Mouse (Mus musculus): ENCODE data around the gene St5.

Gene St5

DNA sequence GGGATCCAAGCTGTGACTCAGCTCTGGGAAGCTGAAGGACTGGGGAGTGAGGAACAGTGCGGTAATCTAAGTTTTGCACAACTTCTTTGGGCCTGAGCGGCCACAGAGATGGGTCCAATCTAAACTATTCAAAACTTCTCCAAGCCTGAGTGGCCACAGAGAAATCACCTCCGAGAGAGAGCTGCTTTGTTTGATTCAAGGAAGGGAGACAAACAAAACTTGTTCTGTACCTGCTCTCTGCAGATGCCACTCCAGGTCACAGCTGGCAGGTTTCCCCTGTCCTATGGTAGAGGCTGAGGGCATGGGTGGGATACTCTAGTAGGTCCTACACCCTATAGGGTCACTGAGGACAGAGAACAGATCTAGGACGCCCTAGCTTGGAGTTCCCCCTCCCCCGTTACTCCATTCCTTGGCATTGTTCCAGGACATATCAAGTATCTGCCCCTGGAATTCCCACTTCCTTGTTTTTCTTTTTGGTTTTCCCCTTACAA lies 89.8 kb downstream of the St5 start:
- no peak for ATAC-seq (ENCODE audit: insufficient number of reproducible peaks, low FRiP score, low TSS enrichment)

DNA sequence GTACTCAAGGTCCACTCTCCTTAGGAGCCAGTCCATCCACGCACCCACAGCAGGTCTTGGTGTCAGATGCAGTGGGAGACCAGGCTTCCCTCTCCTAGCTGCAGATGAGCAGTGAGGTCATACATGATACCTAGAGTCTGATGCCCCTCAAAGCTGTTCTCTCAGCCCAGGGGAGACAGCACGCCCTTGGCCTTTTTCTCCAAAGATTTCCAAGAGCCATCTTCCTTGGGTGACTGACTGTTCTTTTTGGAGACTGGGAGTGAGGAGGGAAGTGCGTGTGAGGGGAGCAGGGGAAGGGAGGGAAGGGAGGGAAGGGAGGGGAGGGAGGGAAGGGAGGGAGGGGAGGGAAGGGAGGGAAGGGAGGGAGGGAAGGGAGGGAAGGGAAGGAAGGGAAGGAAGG lies 90.4 kb downstream of the St5 start:
- ATAC-seq (ENCODE audit: insufficient number of reproducible peaks, low FRiP score, low TSS enrichment): no peak

DNA sequence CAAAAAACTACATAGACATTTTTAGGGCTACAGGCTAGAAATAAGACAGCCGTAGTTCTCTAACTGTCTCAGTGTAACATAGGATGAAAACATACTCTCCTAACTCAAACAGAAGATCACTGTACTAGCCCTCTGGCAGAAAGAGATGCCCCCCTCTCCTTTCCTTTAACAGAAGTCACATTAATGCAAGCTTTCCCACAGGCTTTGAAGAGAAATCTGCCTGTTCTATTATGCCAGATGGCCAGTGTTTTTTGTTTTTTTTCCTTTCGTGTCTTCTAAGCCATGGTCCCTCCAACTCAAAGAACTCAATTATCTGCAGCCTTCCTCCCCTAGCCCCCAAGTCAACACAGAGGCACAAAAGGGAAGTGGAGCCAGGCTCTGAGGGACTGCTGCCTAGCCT lies 90.9 kb downstream of the St5 start:
- no peak for ATAC-seq (ENCODE audit: insufficient number of reproducible peaks, low FRiP score, low TSS enrichment)

DNA sequence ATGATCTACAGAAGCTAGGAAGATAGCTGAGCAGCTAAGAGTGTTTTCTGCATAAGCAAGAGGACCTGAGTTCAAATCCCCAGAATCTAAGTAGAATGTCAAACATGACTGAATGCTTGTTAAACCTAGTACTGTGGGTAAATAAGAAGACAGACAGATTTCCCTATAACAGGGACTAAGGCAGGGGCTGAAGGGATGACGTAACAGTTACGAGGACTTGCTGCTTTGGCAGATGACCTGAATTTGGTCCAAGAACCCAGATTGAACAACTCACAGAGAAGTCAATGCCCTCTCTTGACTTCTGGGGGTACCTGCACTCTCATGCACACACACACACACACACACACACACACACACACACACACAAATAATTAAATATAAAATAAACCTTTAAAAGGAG lies 93.1 kb downstream of the St5 start:
- ATAC-seq (ENCODE audit: insufficient number of reproducible peaks, low FRiP score, low TSS enrichment): no peak

DNA sequence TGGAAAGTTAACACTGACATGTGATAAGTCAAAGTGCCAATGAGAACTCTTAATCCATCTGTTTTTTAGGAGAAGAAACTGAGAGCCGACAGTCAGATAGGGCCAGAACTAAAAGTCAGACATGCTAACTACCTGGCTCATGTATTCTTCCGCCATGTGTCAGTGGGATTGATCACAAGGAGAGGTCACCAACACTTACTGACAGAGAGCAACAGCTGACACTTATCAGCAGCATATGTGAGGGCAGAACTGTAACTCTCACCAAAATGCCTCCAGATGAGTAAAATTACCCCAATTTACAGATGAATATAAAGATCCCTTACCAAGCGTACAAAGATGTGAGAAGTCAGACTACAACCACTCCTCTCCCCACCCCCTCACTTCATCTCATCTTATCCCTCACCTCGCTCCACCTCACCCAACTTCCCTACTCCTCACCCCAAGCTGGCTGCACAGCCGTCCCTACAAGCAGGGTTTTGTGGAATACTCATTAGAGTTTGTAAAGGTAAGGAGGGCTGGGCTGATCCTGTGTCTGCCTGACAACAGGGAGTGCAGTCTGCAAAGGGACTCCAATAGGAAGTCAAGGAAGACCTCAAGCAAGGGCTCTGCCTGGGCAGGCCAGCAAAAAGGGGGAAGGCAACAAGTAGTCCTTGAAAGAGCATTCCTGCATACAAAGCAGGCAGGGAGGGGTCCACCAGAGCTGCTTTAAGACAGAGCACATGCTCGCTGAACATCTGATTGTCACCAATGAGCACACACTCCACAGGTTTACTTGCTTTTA lies 93.7 kb downstream of the St5 start:
- ATAC-seq (ENCODE audit: insufficient number of reproducible peaks, low FRiP score, low TSS enrichment): no peak

DNA sequence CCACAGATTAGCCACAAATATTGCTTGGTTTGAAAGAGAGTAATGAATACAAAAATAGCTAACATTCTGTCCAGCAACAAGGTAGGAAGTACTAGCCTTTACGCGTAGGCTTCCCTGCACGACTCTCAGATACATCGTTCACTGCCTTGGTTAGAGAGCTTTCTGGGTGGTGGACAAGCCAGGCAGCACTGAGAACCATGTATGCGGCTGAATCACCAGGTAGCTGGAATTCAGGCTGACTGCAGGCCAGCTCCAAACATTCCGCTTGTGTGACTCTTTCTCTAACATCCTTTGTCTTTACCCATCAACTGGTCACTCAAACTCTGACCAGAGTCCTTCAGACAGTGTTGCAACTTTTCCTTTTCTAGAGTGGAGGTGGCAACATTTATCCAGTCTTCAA lies 94.6 kb downstream of the St5 start:
- ATAC-seq (ENCODE audit: insufficient number of reproducible peaks, low FRiP score, low TSS enrichment): no peak

DNA sequence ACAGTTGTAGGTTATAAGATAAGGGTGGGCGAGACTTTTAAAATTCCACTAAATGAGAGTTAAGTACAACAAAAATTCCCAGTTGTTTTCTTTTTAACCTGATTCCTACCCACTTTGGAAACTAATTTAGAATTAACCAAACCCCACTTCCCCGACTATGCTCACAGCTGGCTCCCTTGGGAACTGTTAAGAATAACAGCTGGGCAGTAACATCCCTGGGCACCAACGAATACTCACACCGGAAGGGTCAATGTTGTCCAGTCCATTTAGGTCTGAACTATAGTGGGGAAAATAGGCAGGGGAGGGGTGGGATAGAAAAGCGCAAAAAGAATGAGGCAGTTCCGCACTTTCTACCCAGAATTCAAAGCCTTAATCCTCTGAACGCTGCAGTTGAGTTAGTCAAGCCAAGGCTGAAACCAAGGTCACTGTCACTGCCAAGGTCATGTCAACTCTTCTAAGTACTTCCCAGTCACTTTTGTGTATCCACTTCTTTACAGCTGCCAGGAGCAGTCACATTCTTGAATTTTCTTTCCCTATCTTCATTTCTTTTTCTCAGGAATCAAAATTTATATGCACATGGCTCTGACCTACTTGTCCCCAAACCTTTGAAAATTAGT lies 96.3 kb downstream of the St5 start:
- ATAC-seq (ENCODE audit: insufficient number of reproducible peaks, low FRiP score, low TSS enrichment): no peak

DNA sequence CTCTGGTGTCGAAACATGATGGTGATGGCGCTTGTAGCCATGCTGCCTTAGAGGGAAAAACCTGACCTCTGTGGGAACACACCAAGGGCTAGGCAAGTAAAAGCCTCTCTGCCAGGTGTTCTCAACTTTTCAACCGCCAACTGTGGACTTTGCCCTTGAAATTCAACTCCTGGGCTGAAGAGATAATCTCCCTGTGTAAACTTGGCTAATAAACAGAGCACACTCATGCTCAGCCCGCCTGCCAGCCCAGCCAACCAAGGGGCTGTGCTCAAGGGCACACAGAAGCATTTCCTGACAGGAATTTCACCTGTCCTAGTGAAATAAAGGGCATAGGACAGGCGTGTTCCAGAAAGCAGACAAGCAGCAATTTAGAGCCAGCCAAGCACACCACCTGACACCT lies 100.8 kb downstream of the St5 start:
- ATAC-seq (ENCODE audit: insufficient number of reproducible peaks, low FRiP score, low TSS enrichment): no peak

DNA sequence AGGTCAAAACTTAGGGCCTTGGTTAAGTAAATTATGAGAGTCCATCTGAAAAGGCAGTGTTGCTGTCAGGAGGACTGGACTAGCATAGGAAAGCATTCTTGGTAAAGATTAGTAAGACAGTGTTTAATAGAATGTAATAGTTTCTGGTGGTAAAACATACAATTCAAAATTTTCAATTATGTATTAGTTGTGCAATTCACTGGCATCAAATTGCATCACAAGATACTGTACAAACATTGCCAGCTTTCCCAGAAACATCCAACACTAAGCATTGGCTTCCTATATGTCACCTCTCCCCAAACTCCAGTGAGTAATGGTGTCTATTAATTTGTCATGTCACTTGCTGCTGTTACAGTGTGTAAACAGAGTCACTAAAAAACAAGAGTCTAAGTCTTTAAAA lies 101.4 kb downstream of the St5 start:
- ATAC-seq (ENCODE audit: insufficient number of reproducible peaks, low FRiP score, low TSS enrichment): no peak

DNA sequence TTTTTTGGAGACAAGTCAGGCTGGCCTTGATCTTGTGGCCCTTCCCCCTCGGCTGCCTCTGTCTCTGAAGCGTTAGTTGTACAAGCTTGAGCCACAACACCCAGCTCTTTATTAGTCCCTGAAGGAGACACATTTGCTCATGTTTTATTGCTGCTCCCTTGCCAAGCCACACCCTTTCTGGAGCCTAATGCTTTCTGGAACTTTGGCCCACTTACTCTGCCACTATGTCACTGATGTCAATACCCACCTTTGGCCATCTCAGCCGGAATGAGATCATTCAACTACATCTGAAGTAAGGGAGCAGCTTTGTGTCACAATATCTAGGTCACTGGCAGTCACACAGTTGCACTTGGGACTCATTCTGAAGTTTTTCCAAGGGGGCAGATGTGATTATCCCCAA lies 102.7 kb downstream of the St5 start:
- no peak for ATAC-seq (ENCODE audit: insufficient number of reproducible peaks, low FRiP score, low TSS enrichment)

DNA sequence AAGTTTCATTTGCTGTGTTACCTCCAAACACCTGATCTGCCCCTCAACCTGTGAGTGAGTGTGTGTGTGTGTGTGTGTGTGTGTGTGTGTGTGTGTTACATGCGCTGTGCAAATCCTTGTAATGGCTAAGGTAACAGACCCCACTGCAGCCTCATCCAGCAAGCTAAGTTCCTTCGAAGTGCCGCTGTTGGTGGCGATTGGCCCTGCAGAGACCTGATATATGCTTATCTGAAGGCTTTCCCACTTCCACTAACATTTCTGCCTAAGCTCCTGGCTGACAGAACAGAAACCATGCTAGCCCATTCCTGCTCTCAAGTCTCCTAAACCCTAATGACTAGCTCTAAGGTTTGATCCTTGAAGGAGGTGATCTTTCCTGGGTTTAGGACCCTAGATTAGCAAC lies 103.4 kb downstream of the St5 start:
- ATAC-seq (ENCODE audit: insufficient number of reproducible peaks, low FRiP score, low TSS enrichment): no peak

DNA sequence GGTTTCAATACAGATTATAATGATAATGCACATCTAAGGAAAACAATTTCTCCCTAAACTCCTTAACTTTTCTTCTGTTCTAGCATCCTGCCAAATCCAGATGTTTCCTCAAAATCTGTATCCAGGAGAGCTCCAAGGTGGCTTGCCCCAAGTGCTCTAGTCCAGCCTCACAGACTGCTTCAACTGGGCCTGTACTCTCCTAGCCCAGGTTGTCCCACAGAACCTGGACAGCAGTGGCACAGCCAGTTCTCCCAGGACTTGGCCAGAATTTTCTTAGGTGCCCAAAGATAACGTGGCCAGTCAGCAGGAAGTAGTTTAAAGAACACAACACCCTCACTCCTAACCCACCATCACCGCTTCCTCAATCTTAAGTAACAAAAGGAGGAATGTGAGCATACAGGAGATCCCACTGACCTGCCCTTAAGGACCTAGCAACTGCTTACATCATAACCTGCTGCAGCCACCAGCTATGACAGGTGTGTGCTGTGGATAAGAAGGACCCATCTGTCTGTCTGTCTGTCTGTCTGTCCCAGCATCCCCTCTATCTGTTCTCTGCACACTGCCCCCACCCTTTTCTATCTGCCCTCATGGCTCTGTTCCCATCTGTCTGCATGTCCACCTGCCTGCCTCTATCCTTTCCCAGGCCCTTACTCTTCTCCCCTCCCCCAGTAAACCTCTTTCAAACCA lies 108.4 kb downstream of the St5 start:
- ATAC-seq (ENCODE audit: insufficient number of reproducible peaks, low FRiP score, low TSS enrichment): no peak

DNA sequence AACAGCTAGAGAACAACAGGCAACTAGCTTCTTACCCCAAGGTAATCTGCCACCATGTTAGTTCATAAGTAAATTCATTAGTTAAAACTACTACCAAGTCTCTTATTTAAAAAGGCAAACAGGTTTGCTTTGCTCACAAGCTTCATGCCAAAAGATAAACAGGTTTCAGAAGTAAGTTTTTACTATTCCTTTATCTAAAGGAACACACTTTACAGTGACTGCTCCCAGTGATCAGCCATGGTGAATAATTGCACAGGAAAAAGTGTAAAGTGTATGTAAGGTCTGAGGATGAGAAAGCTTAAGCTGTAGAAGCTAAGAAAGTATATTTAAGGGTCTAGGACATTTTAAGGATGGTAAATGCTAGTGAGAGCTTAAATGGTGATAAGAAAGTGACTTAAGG lies 109.4 kb downstream of the St5 start:
- no peak for ATAC-seq (ENCODE audit: insufficient number of reproducible peaks, low FRiP score, low TSS enrichment)

DNA sequence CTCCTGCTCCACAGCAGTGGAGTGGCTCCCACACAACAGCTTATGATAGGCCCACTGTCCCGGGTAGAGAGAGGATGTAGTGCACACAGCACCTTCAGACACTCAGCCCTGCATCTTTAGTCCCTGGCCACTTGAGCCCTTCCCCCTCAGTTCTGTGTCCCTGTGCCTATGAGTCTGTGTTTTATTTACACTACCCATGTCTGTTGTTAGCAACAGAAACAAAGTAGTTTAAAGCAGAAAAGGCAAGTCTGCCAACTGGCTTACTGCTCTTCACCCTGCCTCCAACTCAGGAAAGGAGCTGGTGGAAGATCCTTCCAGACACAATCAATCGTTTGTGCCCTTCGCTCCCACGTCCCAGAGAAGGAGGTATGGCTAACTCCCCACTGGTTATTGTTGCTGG lies 111.2 kb downstream of the St5 start:
- no peak for ATAC-seq (ENCODE audit: insufficient number of reproducible peaks, low FRiP score, low TSS enrichment)

DNA sequence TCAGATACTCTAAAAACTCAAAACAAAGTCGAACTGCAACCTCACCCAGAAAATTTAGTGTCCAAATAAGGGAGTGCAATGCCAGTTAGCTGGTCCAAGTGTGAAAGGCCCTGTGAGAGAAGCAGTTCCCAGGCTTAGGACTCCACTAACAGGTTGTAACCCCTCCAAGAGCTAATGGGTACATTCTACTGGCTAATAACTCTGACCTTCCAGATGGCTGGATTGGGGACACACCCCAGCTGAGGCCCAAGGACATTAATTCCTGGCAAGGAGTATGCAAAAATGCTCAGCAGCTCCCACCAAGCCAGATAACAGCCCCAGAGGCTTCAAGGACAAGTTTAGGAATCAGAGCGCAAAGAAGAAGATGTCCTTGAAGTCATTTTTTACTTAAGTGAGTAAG lies 112.8 kb downstream of the St5 start:
- no peak for ATAC-seq (ENCODE audit: insufficient number of reproducible peaks, low FRiP score, low TSS enrichment)

DNA sequence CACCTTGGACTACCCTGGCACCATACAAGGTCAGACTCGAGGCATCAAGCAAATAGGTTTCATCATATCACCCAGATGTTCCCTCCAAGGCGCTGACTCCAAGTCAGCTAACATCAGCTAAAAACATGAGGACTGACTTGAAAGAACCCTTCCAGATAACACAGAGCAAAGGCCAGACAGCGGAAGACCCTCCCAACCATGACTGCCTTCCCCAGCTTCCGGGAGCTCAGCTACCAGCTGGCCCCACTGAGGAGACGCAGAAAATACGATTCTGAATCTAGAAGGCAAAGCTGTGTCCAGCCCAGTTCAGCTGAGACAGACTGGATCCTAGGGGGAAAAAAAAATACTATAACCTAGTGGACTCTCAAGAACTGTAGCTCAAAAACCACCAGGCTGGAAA lies 114.4 kb downstream of the St5 start:
- ATAC-seq (ENCODE audit: insufficient number of reproducible peaks, low FRiP score, low TSS enrichment): no peak

DNA sequence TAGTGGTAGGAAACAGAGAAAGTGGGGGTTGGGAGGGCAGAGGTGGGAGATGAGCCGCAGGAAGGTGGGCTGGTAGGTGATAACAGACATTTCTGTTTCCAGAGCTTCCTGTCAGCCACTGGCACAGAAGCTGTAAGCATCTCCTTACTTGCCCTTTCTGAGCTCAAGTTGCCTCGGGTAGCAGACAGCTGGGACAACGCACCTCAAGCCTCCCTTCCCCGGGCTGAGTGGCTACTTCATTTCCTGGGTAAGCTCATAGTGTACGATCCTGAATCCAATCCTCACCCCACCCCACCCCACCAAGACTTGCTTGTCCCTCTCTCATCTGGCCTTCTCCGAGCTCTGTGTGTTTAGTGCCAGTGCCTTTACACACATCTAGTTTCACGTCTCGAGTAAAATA lies 115.3 kb downstream of the St5 start:
- ATAC-seq (ENCODE audit: insufficient number of reproducible peaks, low FRiP score, low TSS enrichment): no peak

DNA sequence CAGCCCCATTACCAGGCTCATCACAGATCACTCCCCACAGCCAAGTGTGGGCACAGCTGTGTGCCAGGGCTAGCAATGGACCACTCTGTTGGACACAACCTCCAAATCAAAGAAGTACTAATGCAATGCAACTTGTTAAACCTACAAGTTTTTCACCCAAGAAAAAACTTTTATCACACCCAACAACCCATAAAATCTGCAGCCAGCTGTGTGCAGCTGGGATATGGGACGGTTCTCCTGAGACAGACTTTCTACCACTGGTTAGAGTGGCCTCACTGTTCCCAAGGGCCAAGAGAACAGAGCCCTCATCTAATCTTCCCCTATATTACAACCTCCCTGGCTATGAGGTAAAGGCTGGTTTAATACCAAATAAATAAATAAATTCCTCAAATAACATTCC lies 118.9 kb downstream of the St5 start:
- no peak for ATAC-seq (ENCODE audit: insufficient number of reproducible peaks, low FRiP score, low TSS enrichment)

DNA sequence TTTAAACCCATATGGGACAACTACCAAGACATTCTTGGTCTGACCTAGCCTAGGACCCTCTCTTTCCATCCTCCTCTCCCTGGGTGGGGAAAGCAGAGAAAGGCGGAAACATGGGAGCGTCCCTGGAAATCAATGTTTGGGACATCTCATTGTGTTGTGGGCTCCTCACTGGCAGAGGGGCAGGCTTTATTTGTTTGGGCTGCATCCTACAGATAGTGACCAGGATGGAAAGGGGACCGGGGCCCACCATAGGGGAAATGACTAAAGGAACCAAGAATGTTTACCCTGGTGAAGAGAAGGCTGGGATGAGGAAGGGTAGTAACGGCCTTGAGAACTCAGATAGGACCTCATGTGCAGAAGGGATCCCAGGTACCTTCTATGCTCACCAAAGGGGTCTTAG lies 122.9 kb downstream of the St5 start:
- ATAC-seq (ENCODE audit: insufficient number of reproducible peaks, low FRiP score, low TSS enrichment): no peak

DNA sequence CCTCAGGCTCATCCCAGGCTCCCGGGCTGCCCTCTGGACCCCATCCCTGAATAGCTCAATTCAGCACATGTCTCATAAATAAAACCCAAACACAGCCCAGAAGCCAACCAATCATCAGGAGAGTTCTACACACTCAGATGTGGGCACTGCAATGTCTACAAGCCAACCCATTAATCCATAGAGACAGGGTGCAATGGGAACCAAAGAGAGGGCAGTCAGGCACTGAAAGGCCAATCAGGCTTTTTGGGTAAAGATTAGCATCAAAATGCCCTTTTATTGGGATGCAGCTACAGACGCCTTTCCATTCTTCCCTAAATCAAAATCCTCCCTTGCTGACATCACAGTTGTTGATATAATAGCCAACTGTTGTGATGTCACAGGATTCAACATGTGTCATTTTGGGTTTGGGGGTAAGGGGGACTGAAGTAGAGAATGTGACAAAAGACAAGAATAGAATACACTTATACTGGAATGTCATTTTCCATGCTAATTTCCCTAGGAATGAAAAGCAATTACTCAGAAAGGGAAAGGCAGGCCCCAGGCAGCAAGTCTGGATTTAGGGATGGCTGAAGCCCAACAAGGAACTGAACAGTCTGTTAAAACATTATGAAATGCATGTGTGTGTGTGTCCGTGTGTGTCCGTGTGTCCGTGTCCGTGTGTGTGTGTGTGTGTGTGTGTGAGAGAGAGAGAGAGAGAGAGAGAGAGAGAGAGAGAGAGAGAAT lies 123.7 kb downstream of the St5 start:
- ATAC-seq (ENCODE audit: insufficient number of reproducible peaks, low FRiP score, low TSS enrichment): no peak
